Mouse (Mus musculus): Measurements from ENCODE around the gene Snx10. TPM values are rescaled to one million over a fixed set of nuclear protein-coding genes. Genes with fewer than 3 reads are reported as not detected.

The Snx10 gene
- polyA plus RNA-seq, 1 experiment from 2014 or later, result 43.8 TPM

GRCm38 (mm10) chr6:51569086-51569485 lies 45.4 kb downstream of the Snx10 start:
- Histone ChIP-seq H3K36me3 (ENCODE audit: poor library complexity, severe bottlenecking) (0 out of 2 replicates have a peak, but pooled peaks cover 5% of the 10 kb centered on the region), H3K4me3 (no peak overlapping the region), H3K27ac (peak overlapping the region; percentile 25; the same call in 1 of the 2 replicates), H3K27me3 (no peaks in the 10 kb centered on the region), H3K4me2 (no peak overlapping the region), H3K9me3 (replicated peaks) (no peaks in the 10 kb centered on the region), H3K9ac (no peak overlapping the region), H3K4me1 (peaks cover 7% of the 10 kb centered on the region)
- no peak for ATAC-seq
- 78% methylated on average over 8 of the region's 8 CpGs for WGBS

GRCm38 (mm10) chr6:51573136-51573535 lies 49.4 kb downstream of the Snx10 start:
- H3K36me3 ChIP-seq (ENCODE audit: poor library complexity, severe bottlenecking), result no peaks in the 10 kb centered on the region
- H3K9me3 ChIP-seq (replicated peaks), result no peaks in the 10 kb centered on the region
- H3K4me3 ChIP-seq, result no peak overlapping the region
- H3K4me2 ChIP-seq, result no peak overlapping the region
- 88% methylated on average over 4 of the region's 4 CpGs for WGBS
- ATAC-seq, result no peak
- no peak overlapping the region for H3K27ac ChIP-seq
- H3K9ac ChIP-seq, result no peak overlapping the region
- H3K27me3 ChIP-seq, result no peaks in the 10 kb centered on the region
- H3K4me1 ChIP-seq, result 0 out of 2 replicates have a peak, but pooled peaks cover 2% of the 10 kb centered on the region

- WGBS, result 89% methylated on average over 13 of the region's 13 CpGs
- no peak for ATAC-seq
- Histone ChIP-seq H3K9ac (no peak overlapping the region), H3K27me3 (no peaks in the 10 kb centered on the region), H3K9me3 (replicated peaks) (no peaks in the 10 kb centered on the region), H3K4me1 (0 out of 2 replicates have a peak, but pooled peaks cover 2% of the 10 kb centered on the region), H3K27ac (no peak overlapping the region), H3K36me3 (ENCODE audit: poor library complexity, severe bottlenecking) (no peaks in the 10 kb centered on the region), H3K4me3 (no peak overlapping the region), H3K4me2 (no peak overlapping the region)
These were observed 50.4 kb downstream of the Snx10 start for GRCm38 (mm10) chr6:51574132-51574531.

- no peaks in the 10 kb centered on the region for H3K9me3 ChIP-seq (replicated peaks)
- no peaks in the 10 kb centered on the region for H3K36me3 ChIP-seq (ENCODE audit: poor library complexity, severe bottlenecking)
- WGBS, result 87% methylated on average over 4 of the region's 4 CpGs
- no peak overlapping the region for H3K27ac ChIP-seq
- no peak overlapping the region for H3K4me3 ChIP-seq
- 0 out of 2 replicates have a peak, but pooled peaks cover 2% of the 10 kb centered on the region for H3K4me1 ChIP-seq
- no peak for ATAC-seq
- no peak overlapping the region for H3K4me2 ChIP-seq
- H3K27me3 ChIP-seq, result no peaks in the 10 kb centered on the region
- H3K9ac ChIP-seq, result no peak overlapping the region
These were observed 54.7 kb downstream of the Snx10 start for GRCm38 (mm10) chr6:51578415-51578814.

- Histone ChIP-seq H3K27me3 (no peaks in the 10 kb centered on the region), H3K36me3 (ENCODE audit: poor library complexity, severe bottlenecking) (no peaks in the 10 kb centered on the region), H3K9ac (no peak overlapping the region), H3K4me2 (no peak overlapping the region), H3K4me3 (no peak overlapping the region), H3K27ac (no peak overlapping the region), H3K4me1 (0 out of 2 replicates have a peak, but pooled peaks cover 1% of the 10 kb centered on the region), H3K9me3 (replicated peaks) (no peaks in the 10 kb centered on the region)
- 31% methylated on average over 18 of the region's 18 CpGs for WGBS
- ATAC-seq, result peak; percentile 92
These were observed 56.5 kb downstream of the Snx10 start for GRCm38 (mm10) chr6:51580040-51580680.

- H3K9ac ChIP-seq, result no peak overlapping the region
- no peaks in the 10 kb centered on the region for H3K4me1 ChIP-seq
- ATAC-seq, result no peak
- no peaks in the 10 kb centered on the region for H3K36me3 ChIP-seq (ENCODE audit: poor library complexity, severe bottlenecking)
- H3K4me2 ChIP-seq, result no peak overlapping the region
- no peak overlapping the region for H3K27ac ChIP-seq
- no peak overlapping the region for H3K4me3 ChIP-seq
- H3K9me3 ChIP-seq (replicated peaks), result no peaks in the 10 kb centered on the region
- H3K27me3 ChIP-seq, result no peaks in the 10 kb centered on the region
- WGBS, result 73% methylated on average over 9 of the region's 9 CpGs
These were observed 57.7 kb downstream of the Snx10 start for GRCm38 (mm10) chr6:51581418-51581817.

- no peak overlapping the region for H3K9ac ChIP-seq
- no peak overlapping the region for H3K27ac ChIP-seq
- H3K4me3 ChIP-seq, result no peak overlapping the region
- WGBS, result 90% methylated on average over 9 of the region's 9 CpGs
- no peaks in the 10 kb centered on the region for H3K27me3 ChIP-seq
- no peak overlapping the region for H3K4me2 ChIP-seq
- H3K36me3 ChIP-seq (ENCODE audit: poor library complexity, severe bottlenecking), result no peaks in the 10 kb centered on the region
- ATAC-seq, result no peak
- H3K9me3 ChIP-seq (replicated peaks), result no peaks in the 10 kb centered on the region
- H3K4me1 ChIP-seq, result no peaks in the 10 kb centered on the region
These were observed 58.4 kb downstream of the Snx10 start for GRCm38 (mm10) chr6:51582051-51582450.

GRCm38 (mm10) chr6:51585980-51586379 lies 62.3 kb downstream of the Snx10 start:
- Histone ChIP-seq H3K36me3 (ENCODE audit: poor library complexity, severe bottlenecking) (no peaks in the 10 kb centered on the region), H3K4me1 (peaks cover 9% of the 10 kb centered on the region), H3K9ac (no peak overlapping the region), H3K4me3 (no peak overlapping the region), H3K4me2 (no peak overlapping the region), H3K27me3 (no peaks in the 10 kb centered on the region), H3K27ac (no peak overlapping the region), H3K9me3 (replicated peaks) (no peaks in the 10 kb centered on the region)
- 38% methylated on average over 8 of the region's 8 CpGs for WGBS
- ATAC-seq, result peak; percentile 56

- ATAC-seq, result no peak
- 97% methylated on average over 3 of the region's 3 CpGs for WGBS
- H3K36me3 ChIP-seq (ENCODE audit: poor library complexity, severe bottlenecking), result no peaks in the 10 kb centered on the region
- H3K27ac ChIP-seq, result no peak overlapping the region
- H3K9ac ChIP-seq, result no peak overlapping the region
- no peaks in the 10 kb centered on the region for H3K9me3 ChIP-seq (replicated peaks)
- H3K4me2 ChIP-seq, result no peak overlapping the region
- no peaks in the 10 kb centered on the region for H3K27me3 ChIP-seq
- H3K4me3 ChIP-seq, result no peak overlapping the region
- peaks cover 15% of the 10 kb centered on the region for H3K4me1 ChIP-seq
These were observed 63.6 kb downstream of the Snx10 start for GRCm38 (mm10) chr6:51587266-51587665.

- Histone ChIP-seq H3K36me3 (ENCODE audit: poor library complexity, severe bottlenecking) (no peaks in the 10 kb centered on the region), H3K4me3 (0 out of 2 replicates have a peak overlapping the region, but pooled peaks have one; percentile 49), H3K4me2 (peak overlapping the region; percentile 85), H3K27me3 (no peaks in the 10 kb centered on the region; the same call in 1 of the 2 replicates), H3K9ac (no peak overlapping the region), H3K9me3 (replicated peaks) (no peaks in the 10 kb centered on the region), H3K27ac (0 out of 2 replicates have a peak overlapping the region, but pooled peaks have one; percentile 97), H3K4me1 (peaks cover 33% of the 10 kb centered on the region)
- 83% methylated on average over 1 of the region's 1 CpGs for WGBS
- ATAC-seq, result no peak
These were observed 67.6 kb downstream of the Snx10 start for GRCm38 (mm10) chr6:51591264-51591663.

- Histone ChIP-seq H3K9ac (peak overlapping the region; percentile 81), H3K4me2 (peak overlapping the region; percentile 85), H3K27ac (peak overlapping the region; percentile 97), H3K4me1 (peaks cover 33% of the 10 kb centered on the region), H3K36me3 (ENCODE audit: poor library complexity, severe bottlenecking) (no peaks in the 10 kb centered on the region), H3K9me3 (replicated peaks) (no peaks in the 10 kb centered on the region), H3K27me3 (no peaks in the 10 kb centered on the region; the same call in 1 of the 2 replicates), H3K4me3 (peak overlapping the region; percentile 49)
- ATAC-seq, result no peak
- WGBS, result 5% methylated on average over 3 of the region's 3 CpGs
These were observed 68.1 kb downstream of the Snx10 start for GRCm38 (mm10) chr6:51591844-51592243.

GRCm38 (mm10) chr6:51592356-51593115 lies 68.8 kb downstream of the Snx10 start:
- H3K4me2 ChIP-seq, result peak overlapping the region; percentile 85
- H3K27me3 ChIP-seq, result no peaks in the 10 kb centered on the region; the same call in 1 of the 2 replicates
- peak; percentile 97 for ATAC-seq
- H3K36me3 ChIP-seq (ENCODE audit: poor library complexity, severe bottlenecking), result no peaks in the 10 kb centered on the region
- WGBS, result under 1% methylated on average over 45 of the region's 45 CpGs
- peaks cover 33% of the 10 kb centered on the region for H3K4me1 ChIP-seq
- H3K9ac ChIP-seq, result peak overlapping the region; percentile 81
- peak overlapping the region; percentile 97 for H3K27ac ChIP-seq
- peak overlapping the region; percentile 49 for H3K4me3 ChIP-seq
- H3K9me3 ChIP-seq (replicated peaks), result no peaks in the 10 kb centered on the region
